Mouse (Mus musculus): ENCODE measurements around the gene Exosc5.

DNA sequence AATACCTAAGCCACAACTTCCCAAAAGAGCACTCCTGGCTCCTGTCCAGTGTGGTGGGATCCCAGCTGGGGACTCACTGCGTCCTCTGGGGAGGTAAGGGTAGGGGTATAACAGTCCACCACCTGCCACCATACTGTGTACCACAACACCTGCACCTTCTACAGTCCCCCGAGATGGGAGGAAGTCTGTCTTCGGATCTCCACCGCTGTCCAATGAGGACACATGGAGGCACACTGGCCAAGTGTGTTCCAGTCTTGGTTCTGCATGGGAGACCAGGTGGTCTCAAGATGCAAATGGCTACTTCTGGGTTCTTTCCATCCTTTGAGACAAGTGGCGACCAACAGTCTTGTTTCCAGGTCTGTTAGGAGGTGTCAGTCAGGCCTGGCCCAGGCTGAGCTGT is 52.2 kb downstream of the Exosc5 start:
- TF ChIP-seq CTCF (IDR thresholded peaks at IDR 0.05; ENCODE audit: extremely low read depth, insufficient read length, insufficient replicate concordance, low read depth, low read length) (no peak), POLR2A (IDR thresholded peaks at IDR 0.05; ENCODE audit: low read depth, low read length) (no peak)
